Mouse (Mus musculus): Measurements from ENCODE around the gene Lamb1.

DNA sequence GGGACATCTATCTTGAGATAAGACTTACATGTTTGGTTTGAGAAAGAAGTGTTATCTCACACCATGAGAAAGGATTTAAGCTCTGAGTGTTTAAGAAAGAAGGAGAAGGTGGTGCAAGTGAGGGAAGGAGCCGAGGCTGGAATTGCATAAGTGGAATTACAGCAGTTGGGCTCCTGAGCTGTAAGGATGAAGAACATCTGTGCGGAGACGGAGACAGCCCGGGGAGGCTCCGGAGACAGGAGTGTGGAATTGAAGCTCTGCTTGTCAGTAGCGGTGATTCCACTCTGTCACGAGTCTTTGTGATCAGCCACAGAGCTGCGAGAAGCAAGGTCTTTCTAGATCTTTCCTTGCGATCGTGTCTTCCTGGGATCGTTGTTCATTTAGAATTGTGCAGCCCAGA lies 30.0 kb downstream of the Lamb1 start:
- TF ChIP-seq HCFC1 (IDR thresholded peaks at IDR 0.05; ENCODE audit: borderline replicate concordance, insufficient read depth, low read length) (no peak), MAFK (IDR thresholded peaks at IDR 0.05; ENCODE audit: insufficient read depth, low read depth, low read length) (no peak)

Data from ES-E14 (cell line).